Mouse (Mus musculus) kidney, adult 18-20 months (tissue): Measurements from ENCODE around the gene Pde1a.

Source experiments
- DNase-seq: peaks from one replicate; pipeline ENCODE4 v3.0.0; 2021

The Pde1a gene

GRCm38 (mm10) chr2:80128861-80129698, at the start of gene Pde1a:
Gene Pde1a (minus strand): TSS chr2:80129458.
- DNase-seq = peak; percentile 8

GRCm38 (mm10) chr2:80178608-80179280, 49.5 kb upstream of the Pde1a start:
- no peak for DNase-seq

GRCm38 (mm10) chr2:80178154-80178553, 48.9 kb upstream of the Pde1a start:
- no peak for DNase-seq

- DNase-seq = no peak
Observed at GRCm38 (mm10) chr2:80168103-80168502, 38.8 kb upstream of the Pde1a start.

GRCm38 (mm10) chr2:80158784-80159183, 29.5 kb upstream of the Pde1a start:
- DNase-seq = no peak

GRCm38 (mm10) chr2:80158196-80158595, 28.9 kb upstream of the Pde1a start:
- DNase-seq = no peak

- no peak for DNase-seq
Observed at GRCm38 (mm10) chr2:80150019-80150418, 20.8 kb upstream of the Pde1a start.

- DNase-seq = no peak
Observed at GRCm38 (mm10) chr2:80149332-80149731, 20.1 kb upstream of the Pde1a start.

GRCm38 (mm10) chr2:80135076-80135475, 5.8 kb upstream of the Pde1a start:
- no peak for DNase-seq

GRCm38 (mm10) chr2:80132677-80133076, 3.4 kb upstream of the Pde1a start:
- no peak for DNase-seq

GRCm38 (mm10) chr2:80126663-80127062, 2.6 kb downstream of the Pde1a start:
- no peak for DNase-seq

GRCm38 (mm10) chr2:80086891-80087290, 42.4 kb downstream of the Pde1a start:
- DNase-seq = peak; percentile 12

GRCm38 (mm10) chr2:80080090-80080821, 49.0 kb downstream of the Pde1a start:
- no peak for DNase-seq

- DNase-seq = no peak
Observed at GRCm38 (mm10) chr2:80079618-80080017, 49.6 kb downstream of the Pde1a start.

- no peak for DNase-seq
Observed at GRCm38 (mm10) chr2:80076323-80076722, 52.9 kb downstream of the Pde1a start.

- DNase-seq = no peak
Observed at GRCm38 (mm10) chr2:80074531-80074930, 54.7 kb downstream of the Pde1a start.

- DNase-seq = no peak
Observed at GRCm38 (mm10) chr2:80074046-80074445, 55.2 kb downstream of the Pde1a start.

GRCm38 (mm10) chr2:80073426-80073825, 55.8 kb downstream of the Pde1a start:
- no peak for DNase-seq

GRCm38 (mm10) chr2:80069745-80070144, 59.5 kb downstream of the Pde1a start:
- DNase-seq = no peak

- DNase-seq = no peak
Observed at GRCm38 (mm10) chr2:80066449-80066848, 62.8 kb downstream of the Pde1a start.

GRCm38 (mm10) chr2:80056062-80056461, 73.2 kb downstream of the Pde1a start:
- DNase-seq = no peak

GRCm38 (mm10) chr2:80054042-80054441, 75.2 kb downstream of the Pde1a start:
- no peak for DNase-seq

- DNase-seq = no peak
Observed at GRCm38 (mm10) chr2:80046751-80047513, 82.3 kb downstream of the Pde1a start.
